Mouse (Mus musculus): ENCODE measurements at regions not wholly inside any gene's neighbourhood (a gene's known extent, or its start where the extent isn't known, plus 50 kb on each side); places are given as distances from the start of the nearest gene placed in this dataset.

- WGBS, result 50% methylated on average over 6 of the region's 6 CpGs
- no peak overlapping the region for H3K9ac ChIP-seq (ENCODE audit: low read depth, low read length)
- H3K4me3 ChIP-seq (replicated peaks; ENCODE audit: low read depth, low read length), result no peak overlapping the region
- no peaks in the 10 kb centered on the region for H3K27me3 ChIP-seq (ENCODE audit: insufficient read depth, low read length)
- ATAC-seq (replicated peaks; ENCODE audit: low FRiP score, low read depth), result no peak
- no peak overlapping the region for H3K4me2 ChIP-seq (ENCODE audit: low read length)
- no peak overlapping the region for H3K27ac ChIP-seq
- no peak; the same call in 1 of the 2 replicates for TF ChIP-seq CTCF (IDR thresholded peaks at IDR 0.05; ENCODE audit: low read depth)
- no peak for DNase-seq (ENCODE audit: low spot score)
- no peaks in the 10 kb centered on the region for H3K9me3 ChIP-seq (replicated peaks; ENCODE audit: low read length)
- H3K36me3 ChIP-seq (ENCODE audit: insufficient read depth, low read length), result no peaks in the 10 kb centered on the region
- H3K4me1 ChIP-seq (replicated peaks; ENCODE audit: insufficient read depth, low read length), result no peaks in the 10 kb centered on the region
These were observed 52.9 kb upstream of the Lmo4 start for GRCm38 (mm10) chr3:144257714-144258517.

GRCm38 (mm10) chr3:144257196-144257595, 52.2 kb upstream of the Lmo4 start:
- H3K27me3 ChIP-seq (ENCODE audit: insufficient read depth, low read length), result no peaks in the 10 kb centered on the region
- H3K4me3 ChIP-seq (replicated peaks; ENCODE audit: low read depth, low read length), result no peak overlapping the region
- no peak overlapping the region for H3K9ac ChIP-seq (ENCODE audit: low read depth, low read length)
- H3K36me3 ChIP-seq (ENCODE audit: insufficient read depth, low read length), result no peaks in the 10 kb centered on the region
- TF ChIP-seq CTCF (IDR thresholded peaks at IDR 0.05; ENCODE audit: low read depth), result no peak
- WGBS, result 85% methylated on average over 9 of the region's 9 CpGs
- H3K27ac ChIP-seq, result no peak overlapping the region
- H3K9me3 ChIP-seq (replicated peaks; ENCODE audit: low read length), result no peaks in the 10 kb centered on the region
- ATAC-seq (replicated peaks; ENCODE audit: low FRiP score, low read depth) (no peak), DNase-seq (ENCODE audit: low spot score) (no peak)
- H3K4me1 ChIP-seq (replicated peaks; ENCODE audit: insufficient read depth, low read length), result no peaks in the 10 kb centered on the region
- H3K4me2 ChIP-seq (ENCODE audit: low read length), result no peak overlapping the region

- Histone ChIP-seq H3K27ac (no peak overlapping the region), H3K4me3 (replicated peaks; ENCODE audit: low read depth, low read length) (no peak overlapping the region), H3K27me3 (ENCODE audit: insufficient read depth, low read length) (no peaks in the 10 kb centered on the region), H3K9me3 (replicated peaks; ENCODE audit: low read length) (no peaks in the 10 kb centered on the region), H3K9ac (ENCODE audit: low read depth, low read length) (no peak overlapping the region), H3K4me1 (replicated peaks; ENCODE audit: insufficient read depth, low read length) (no peaks in the 10 kb centered on the region), H3K36me3 (ENCODE audit: insufficient read depth, low read length) (no peaks in the 10 kb centered on the region), H3K4me2 (ENCODE audit: low read length) (no peak overlapping the region)
- ATAC-seq (replicated peaks; ENCODE audit: low FRiP score, low read depth) (no peak), DNase-seq (ENCODE audit: low spot score) (no peak)
- WGBS, result 75% methylated on average over 12 of the region's 12 CpGs
- TF ChIP-seq CTCF (IDR thresholded peaks at IDR 0.05; ENCODE audit: low read depth), result no peak
These were observed 50.9 kb upstream of the Lmo4 start for GRCm38 (mm10) chr3:144255596-144256550.

All from kidney, postnatal 0 days (tissue).